Mouse (Mus musculus) hindbrain, embryonic 16.5 days (tissue): ENCODE measurements around the gene Gtdc1. TPM values are rescaled to one million over a fixed set of nuclear protein-coding genes. Genes with fewer than 3 reads are reported as not detected.

ENCODE experiments used
- ATAC-seq: fragments of 200-750 bp; cut with Nextera tagmentation; 2 replicates; pipeline ENCODE4 v1.8.0; 2017; ENCODE audit warnings: moderate TSS enrichment, moderate library complexity
- H3K27ac ChIP-seq: fragments of 300-500 bp; sonication (generic); 2 replicates; pipeline ENCODE4 v1.5.1; 2014; ENCODE audit warnings: low read depth, mild to moderate bottlenecking, control low read depth, low read length, moderate library complexity
- H3K27me3 ChIP-seq: fragments of 300-500 bp; sonication (generic); replicated peaks from 2 replicates; pipeline ENCODE4 v1.6.1; 2014; ENCODE audit warnings: low read length; ENCODE audit not compliant: control insufficient read depth, insufficient read depth
- H3K36me3 ChIP-seq: fragments of 300-500 bp; sonication (generic); 2 replicates; pipeline ENCODE4 v1.6.1; 2014; ENCODE audit warnings: mild to moderate bottlenecking, low read length, moderate library complexity, mixed read lengths; ENCODE audit not compliant: control insufficient read depth, insufficient read depth
- H3K4me1 ChIP-seq: fragments of 300-500 bp; sonication (generic); 2 replicates; pipeline ENCODE4 v1.6.1; 2014; ENCODE audit warnings: low read depth, low read length; ENCODE audit not compliant: control insufficient read depth, insufficient read depth
- H3K4me2 ChIP-seq: fragments of 300-500 bp; sonication (generic); 2 replicates; pipeline ENCODE4 v1.6.1; 2014; ENCODE audit warnings: mild to moderate bottlenecking, low read length, control low read depth, moderate library complexity
- H3K4me3 ChIP-seq: fragments of 300-500 bp; sonication (generic); 2 replicates; pipeline ENCODE4 v1.5.1; 2014; ENCODE audit warnings: mild to moderate bottlenecking, low read length, control low read depth, moderate library complexity
- H3K9ac ChIP-seq: fragments of 300-500 bp; sonication (generic); 2 replicates; pipeline ENCODE4 v1.6.1; 2014; ENCODE audit warnings: low read depth, mild to moderate bottlenecking, control low read depth, low read length, moderate library complexity
- H3K9me3 ChIP-seq: fragments of 300-500 bp; sonication (generic); 2 replicates; pipeline ENCODE4 v1.6.1; 2014; ENCODE audit warnings: mild to moderate bottlenecking, low read length, moderate library complexity; ENCODE audit not compliant: control insufficient read depth
- WGBS: fragments of 180-500 bp; shearing (Covaris S2); extraction: QIAGEN DNeasy Blood & Tissue Kit; methylation state at CpG from one replicate; pipeline ENCODE4 v1.1.7; 2014; 5-methylcytosine and 5-hydroxymethylcytosine counted together
- polyA plus RNA-seq: library from polyadenylated mRNA; unstranded; fragments of >200 nt; fragmentation: Nextera tagmentation; extraction: Ambion mirVana; gene quantifications from 2 replicates; pipeline ENCODE4 v1.2.1, GENCODE M21; 2015

Gtdc1 gene
- polyA plus RNA-seq, 1 experiment from 2014 or later, result 21.6 TPM

GRCm38 (mm10) chr2:44542775-44543174 lies 384.7 kb downstream of the Gtdc1 start:
- Histone ChIP-seq H3K4me2 (no peak overlapping the region), H3K9ac (no peak overlapping the region), H3K4me3 (no peak overlapping the region), H3K36me3 (no peaks in the 10 kb centered on the region), H3K27me3 (no peaks in the 10 kb centered on the region), H3K4me1 (no peaks in the 10 kb centered on the region), H3K9me3 (no peaks in the 10 kb centered on the region; the same call in 1 of the 2 replicates), H3K27ac (no peak overlapping the region)
- ATAC-seq, result no peak

DNA sequence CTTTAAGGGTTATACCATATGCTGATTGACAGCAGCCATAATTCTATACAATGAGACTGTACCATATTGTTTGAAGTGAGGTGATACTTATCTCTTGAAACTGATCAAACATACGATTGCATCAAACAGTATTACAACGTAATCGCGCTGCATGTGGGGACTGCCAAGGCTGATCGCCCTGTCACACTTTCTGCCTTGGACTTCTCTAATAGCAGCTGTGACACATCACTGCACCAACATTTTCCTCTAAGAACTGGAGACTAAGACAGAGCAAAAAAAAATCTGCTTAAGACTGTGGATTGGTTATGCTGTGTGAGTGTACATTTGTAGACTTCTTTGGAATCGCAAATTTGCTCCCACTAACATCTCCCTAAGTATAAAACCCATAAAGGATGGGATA lies 385.7 kb downstream of the Gtdc1 start:
- no peak overlapping the region for H3K27ac ChIP-seq
- H3K36me3 ChIP-seq, result no peaks in the 10 kb centered on the region
- H3K9me3 ChIP-seq, result no peaks in the 10 kb centered on the region; the same call in 1 of the 2 replicates
- H3K4me3 ChIP-seq, result no peak overlapping the region
- 81% methylated on average over 6 of the region's 6 CpGs for WGBS
- H3K9ac ChIP-seq, result no peak overlapping the region
- no peak overlapping the region for H3K4me2 ChIP-seq
- ATAC-seq, result no peak
- no peaks in the 10 kb centered on the region for H3K27me3 ChIP-seq
- no peaks in the 10 kb centered on the region for H3K4me1 ChIP-seq

DNA sequence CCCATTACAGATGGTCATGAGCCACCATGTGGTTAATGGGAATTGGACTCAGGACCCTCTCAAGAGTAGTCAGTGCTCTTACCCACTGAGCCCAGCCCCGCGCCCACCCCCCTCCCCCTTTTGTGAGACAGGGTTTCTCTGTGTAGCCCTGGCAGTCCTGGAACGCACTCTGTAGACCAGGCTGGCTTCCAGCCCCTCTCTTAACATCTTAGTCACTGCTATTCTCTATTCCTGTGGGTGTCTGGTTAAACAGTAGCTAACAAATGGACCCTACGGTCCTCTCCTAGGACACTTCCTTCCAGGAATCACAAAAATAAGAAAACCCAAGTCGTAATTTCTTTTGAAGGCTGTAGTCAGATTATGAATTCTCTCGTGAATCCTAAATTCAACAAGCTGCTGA lies 386.6 kb downstream of the Gtdc1 start:
- Histone ChIP-seq H3K27ac (no peak overlapping the region), H3K36me3 (no peaks in the 10 kb centered on the region), H3K27me3 (no peaks in the 10 kb centered on the region), H3K4me2 (no peak overlapping the region), H3K4me3 (no peak overlapping the region), H3K4me1 (no peaks in the 10 kb centered on the region), H3K9ac (no peak overlapping the region), H3K9me3 (no peaks in the 10 kb centered on the region; the same call in 1 of the 2 replicates)
- WGBS, result 73% methylated on average over 6 of the region's 6 CpGs
- no peak for ATAC-seq

GRCm38 (mm10) chr2:44539121-44539634 lies 388.3 kb downstream of the Gtdc1 start:
- Histone ChIP-seq H3K36me3 (no peaks in the 10 kb centered on the region), H3K9me3 (no peaks in the 10 kb centered on the region), H3K9ac (no peak overlapping the region), H3K4me2 (no peak overlapping the region), H3K27me3 (no peaks in the 10 kb centered on the region), H3K4me1 (no peaks in the 10 kb centered on the region), H3K27ac (no peak overlapping the region), H3K4me3 (no peak overlapping the region)
- no peak for ATAC-seq
- WGBS, result 80% methylated on average over 5 of the region's 5 CpGs

GRCm38 (mm10) chr2:44538135-44538534 lies 389.3 kb downstream of the Gtdc1 start:
- Histone ChIP-seq H3K4me3 (no peak overlapping the region), H3K9me3 (no peaks in the 10 kb centered on the region), H3K27ac (no peak overlapping the region), H3K9ac (no peak overlapping the region), H3K4me1 (no peaks in the 10 kb centered on the region), H3K27me3 (no peaks in the 10 kb centered on the region), H3K4me2 (no peak overlapping the region), H3K36me3 (no peaks in the 10 kb centered on the region)
- no peak for ATAC-seq
- 32% methylated on average over 4 of the region's 4 CpGs for WGBS

DNA sequence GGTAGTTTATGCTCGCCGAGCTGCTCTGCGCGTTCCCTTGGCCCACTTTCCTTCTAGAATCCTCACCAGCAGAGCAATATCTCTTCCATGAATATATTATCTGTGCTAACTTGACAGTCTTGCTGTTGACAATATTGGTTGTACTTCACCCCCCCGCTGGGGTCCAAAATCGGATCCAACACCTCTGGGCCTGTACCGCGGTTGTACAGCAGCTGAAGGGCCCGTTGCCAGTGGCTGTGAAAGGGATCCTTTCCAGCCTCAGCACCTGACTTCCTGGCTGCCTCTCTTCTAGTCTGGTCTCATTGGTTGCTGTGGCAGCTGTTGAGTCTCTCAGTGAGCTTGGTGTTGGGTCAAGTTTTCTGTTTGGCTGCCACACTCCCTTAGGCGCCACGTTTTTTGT lies 391.7 kb downstream of the Gtdc1 start:
- WGBS, result 84% methylated on average over 11 of the region's 11 CpGs

DNA sequence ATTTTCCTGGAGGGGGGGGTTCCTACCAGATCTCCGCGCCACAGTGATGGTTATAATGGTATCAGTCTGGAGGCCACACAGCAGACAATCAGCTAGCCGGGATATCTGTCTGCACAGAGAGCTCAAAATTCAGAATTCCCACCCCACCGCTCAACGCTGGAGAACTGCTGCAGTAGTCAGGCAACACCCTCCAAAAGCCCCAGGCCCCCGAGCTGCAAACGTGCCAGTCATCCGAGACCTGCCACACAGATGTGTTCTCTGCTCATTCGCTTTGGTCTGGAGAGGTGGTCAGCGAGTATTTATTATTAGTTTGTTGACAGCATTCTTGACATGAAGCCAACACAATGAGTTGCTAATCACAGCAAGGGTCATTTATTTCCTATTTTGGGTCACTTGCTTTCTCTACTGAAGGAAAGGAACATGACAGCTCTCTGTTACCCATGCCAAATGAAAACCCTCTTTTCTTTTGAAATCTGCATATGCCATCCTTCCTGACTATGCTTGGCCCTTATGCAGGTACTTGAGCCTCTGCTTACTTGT lies 392.3 kb downstream of the Gtdc1 start:
- Histone ChIP-seq H3K4me3 (no peak overlapping the region), H3K36me3 (no peaks in the 10 kb centered on the region), H3K9me3 (no peaks in the 10 kb centered on the region), H3K4me1 (no peaks in the 10 kb centered on the region), H3K27me3 (no peaks in the 10 kb centered on the region), H3K27ac (no peak overlapping the region), H3K4me2 (no peak overlapping the region), H3K9ac (no peak overlapping the region)
- peak; percentile 63 for ATAC-seq
- WGBS, result 65% methylated on average over 10 of the region's 10 CpGs

More for the DNA sequence above, 391.7 kb downstream of the Gtdc1 start:
- no peak overlapping the region for H3K9ac ChIP-seq
- H3K4me2 ChIP-seq, result no peak overlapping the region
- H3K4me3 ChIP-seq, result no peak overlapping the region
- no peaks in the 10 kb centered on the region for H3K9me3 ChIP-seq
- peak; percentile 63; the same call in 1 of the 2 replicates for ATAC-seq
- no peak overlapping the region for H3K27ac ChIP-seq
- H3K4me1 ChIP-seq, result no peaks in the 10 kb centered on the region
- no peaks in the 10 kb centered on the region for H3K36me3 ChIP-seq
- H3K27me3 ChIP-seq, result no peaks in the 10 kb centered on the region

DNA sequence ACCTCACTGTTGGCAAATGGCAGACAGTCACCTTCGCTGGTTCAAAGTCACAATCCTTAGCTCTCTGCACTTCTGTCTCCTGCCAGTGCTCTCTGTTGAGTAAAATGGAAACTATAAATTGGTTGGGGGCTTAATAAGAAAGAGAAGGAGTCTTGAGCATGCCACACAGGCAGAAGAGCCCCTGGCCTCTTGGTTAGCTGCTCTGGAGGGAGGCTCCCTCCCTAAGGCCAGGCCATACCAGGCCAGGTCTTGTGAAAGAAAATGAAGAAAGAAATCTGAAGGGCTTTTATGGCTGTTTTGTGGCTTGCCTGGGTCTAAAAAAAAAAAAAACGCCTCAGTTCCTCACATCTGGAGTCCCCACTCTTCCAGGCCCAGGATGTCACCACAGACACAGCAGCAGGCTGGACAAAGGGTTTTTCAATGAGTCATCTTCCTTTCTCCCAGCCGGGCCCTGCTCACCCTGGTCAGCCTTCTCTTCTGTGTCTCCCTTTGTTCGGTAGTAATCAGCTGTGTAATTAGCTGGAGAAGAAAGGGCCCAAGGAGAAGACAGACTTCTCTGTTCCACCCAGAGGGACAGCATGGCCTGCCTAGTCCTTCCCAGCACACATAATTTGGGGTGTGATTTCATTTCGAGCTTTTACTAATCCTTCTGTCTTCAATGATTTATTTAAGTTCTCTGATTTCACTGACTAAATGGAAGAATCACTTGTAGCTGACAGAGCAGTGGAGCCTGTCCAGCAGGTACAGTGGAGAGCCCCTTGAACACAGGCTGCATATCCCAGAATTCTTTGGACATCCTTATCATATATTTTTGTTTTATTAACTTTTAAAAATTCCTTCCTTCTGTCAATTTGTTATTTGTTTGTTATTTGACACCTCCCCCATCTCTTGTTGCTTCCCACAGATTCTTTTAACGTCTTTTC lies 401.1 kb downstream of the Gtdc1 start:
- H3K4me2 ChIP-seq, result no peak overlapping the region
- no peaks in the 10 kb centered on the region for H3K9me3 ChIP-seq
- H3K27ac ChIP-seq, result no peak overlapping the region
- peaks cover 4% of the 10 kb centered on the region; the same call in 1 of the 2 replicates for H3K4me1 ChIP-seq
- WGBS, result 21% methylated on average over 6 of the region's 6 CpGs
- no peaks in the 10 kb centered on the region; the same call in 1 of the 2 replicates for H3K27me3 ChIP-seq
- no peak overlapping the region for H3K9ac ChIP-seq
- peak; percentile 76 for ATAC-seq
- H3K36me3 ChIP-seq, result no peaks in the 10 kb centered on the region
- H3K4me3 ChIP-seq, result no peak overlapping the region

DNA sequence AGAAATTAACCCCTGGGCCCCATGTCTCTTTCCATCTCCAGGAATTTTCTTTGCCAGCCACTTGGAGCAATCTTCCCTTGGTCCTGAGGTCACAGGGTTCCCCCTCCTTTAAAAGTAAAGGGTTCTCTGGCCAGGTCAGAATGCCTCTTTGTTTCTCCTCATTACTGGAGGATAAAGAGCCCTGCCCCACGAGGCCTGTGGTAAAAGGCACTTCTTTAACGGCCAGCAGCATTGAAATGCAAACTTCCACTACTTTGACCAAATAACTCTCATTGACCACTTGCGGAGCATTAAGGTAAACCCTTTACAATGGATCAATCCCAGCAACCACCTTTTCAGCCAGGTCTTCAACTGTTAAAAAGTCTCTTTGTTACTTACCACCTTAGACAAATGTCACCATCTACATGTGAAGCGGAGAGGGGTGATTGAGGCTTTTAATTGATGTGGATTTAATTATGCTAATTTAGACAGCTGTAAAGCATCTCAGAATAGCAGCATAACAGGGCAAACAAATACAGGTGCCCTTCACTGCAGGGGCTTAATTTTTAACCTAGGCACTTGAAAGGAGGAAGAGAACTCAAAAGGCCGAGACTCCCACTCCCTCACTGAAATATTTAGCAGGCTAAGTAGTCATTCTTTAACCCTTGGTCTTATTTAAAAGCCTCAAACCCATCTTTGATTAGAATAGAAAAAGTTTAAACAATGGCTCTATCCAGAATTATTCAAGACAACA lies 402.1 kb downstream of the Gtdc1 start:
- H3K36me3 ChIP-seq, result no peaks in the 10 kb centered on the region

More for the DNA sequence above, 402.1 kb downstream of the Gtdc1 start:
- Histone ChIP-seq H3K4me2 (no peak overlapping the region), H3K4me1 (peaks cover 4% of the 10 kb centered on the region; the same call in 1 of the 2 replicates), H3K27me3 (no peaks in the 10 kb centered on the region; the same call in 1 of the 2 replicates), H3K9ac (no peak overlapping the region), H3K4me3 (no peak overlapping the region), H3K27ac (no peak overlapping the region), H3K9me3 (no peaks in the 10 kb centered on the region)
- WGBS, result 27% methylated on average over 5 of the region's 5 CpGs
- ATAC-seq, result no peak
